Comparison of ENCODE assay signal across 8 mouse cellular contexts in genomic region chr3:117360528-117360927, GRCm38 (mm10). TPM values are rescaled to one million over a fixed set of nuclear protein-coding genes. Genes with fewer than 3 reads are reported as not detected.
DNase-seq lines count a peak whose midpoint lies in the region; ATAC-seq and TF ChIP-seq lines count a peak whose summit lies in the region.

Gene Plppr4, minus strand, starts transcription at chr3:117360876.

- no peak for TF ChIP-seq EP300 in stomach, postnatal 0 days (optimal IDR thresholded peaks at IDR 0.05)

- H3K4me2 ChIP-seq in lung, embryonic 15.5 days = peak within 1 kb of the TSS; percentile 84
- peak within 1 kb of the TSS; percentile 81 for H3K4me2 ChIP-seq in forebrain, embryonic 12.5 days
- peak within 1 kb of the TSS; percentile 85 for H3K4me2 ChIP-seq in limb, embryonic 14.5 days (replicated peaks; ENCODE audit: low read depth, low read length, severe bottlenecking)
- peak within 1 kb of the TSS; percentile 69 for H3K4me2 ChIP-seq in stomach, postnatal 0 days (replicated peaks; ENCODE audit: low read depth)

- no peak for ATAC-seq in lung, embryonic 15.5 days (ENCODE audit: borderline replicate concordance, extremely low read depth, low FRiP score, low TSS enrichment)
- no peak for ATAC-seq in forebrain, embryonic 12.5 days (ENCODE audit: low FRiP score)
- no peak; the same call in 1 of the 2 replicates for ATAC-seq in limb, embryonic 14.5 days (ENCODE audit: low FRiP score, low read depth)
- ATAC-seq in stomach, postnatal 0 days (ENCODE audit: low FRiP score, low TSS enrichment) = no peak

- H3K4me3 ChIP-seq in lung, embryonic 15.5 days = peak within 1 kb of the TSS; percentile 39
- peak within 1 kb of the TSS; percentile 55 for H3K4me3 ChIP-seq in forebrain, embryonic 12.5 days (replicated peaks)
- H3K4me3 ChIP-seq in kidney, adult 2 months (ENCODE audit: insufficient read depth, low read depth, low read length) = peak within 1 kb of the TSS; percentile 37
- peak within 1 kb of the TSS; percentile 45 for H3K4me3 ChIP-seq in limb, embryonic 14.5 days (replicated peaks; ENCODE audit: low read length)
- H3K4me3 ChIP-seq in stomach, postnatal 0 days (ENCODE audit: low read depth, low read length) = peak within 1 kb of the TSS; percentile 44

- no peak for DNase-seq in lung, adult 18-20 months
- peak; percentile 48 for DNase-seq in kidney, adult 2 months
- no peak for DNase-seq in limb, embryonic 14.5 days (ENCODE audit: low spot score)
- no peak for DNase-seq in stomach, postnatal 0 days (ENCODE audit: low spot score)
- DNase-seq in frontal cortex, postnatal 10 days (ENCODE audit: low spot score in 2 of 2) = no peak
- no peak for DNase-seq in cerebellum, adult 11-12 months

- H3K27ac ChIP-seq in lung, embryonic 15.5 days = no peak within 1 kb of the TSS
- no peak within 1 kb of the TSS for H3K27ac ChIP-seq in forebrain, embryonic 12.5 days
- peak within 1 kb of the TSS; percentile 49; the same call in 1 of the 2 replicates for H3K27ac ChIP-seq in kidney, adult 2 months (ENCODE audit: insufficient read depth, low read depth, low read length)
- H3K27ac ChIP-seq in limb, embryonic 14.5 days (replicated peaks; ENCODE audit: low read depth, low read length) = no peak within 1 kb of the TSS
- H3K27ac ChIP-seq in stomach, postnatal 0 days (replicated peaks) = no peak within 1 kb of the TSS

- no peak for TF ChIP-seq CTCF in kidney, adult 2 months (conservative IDR thresholded peaks at IDR 0.05; ENCODE audit: insufficient read depth, insufficient read length, low read depth, low read length)
- no peak for TF ChIP-seq CTCF in stomach, postnatal 0 days (IDR thresholded peaks at IDR 0.05; ENCODE audit: low read depth)

- no peak within 1 kb of the TSS for H3K9ac ChIP-seq in lung, embryonic 15.5 days
- peak within 1 kb of the TSS; percentile 55 for H3K9ac ChIP-seq in forebrain, embryonic 12.5 days
- H3K9ac ChIP-seq in limb, embryonic 14.5 days (ENCODE audit: low read depth, low read length, severe bottlenecking) = peak within 1 kb of the TSS; percentile 48
- H3K9ac ChIP-seq in stomach, postnatal 0 days (ENCODE audit: low read length) = peak within 1 kb of the TSS; percentile 50

- H3K27me3 ChIP-seq in lung, embryonic 15.5 days = peaks cover 8% of the 10 kb centered on the region; the same call in 1 of the 2 replicates
- H3K27me3 ChIP-seq in forebrain, embryonic 12.5 days = peaks cover 17% of the 10 kb centered on the region
- H3K27me3 ChIP-seq in kidney, adult 2 months (replicated peaks; ENCODE audit: control insufficient read depth, insufficient read depth, low read length) = no peaks in the 10 kb centered on the region
- no peaks in the 10 kb centered on the region for H3K27me3 ChIP-seq in limb, embryonic 14.5 days (ENCODE audit: control insufficient read depth, insufficient read depth, low read length)
- no peaks in the 10 kb centered on the region for H3K27me3 ChIP-seq in stomach, postnatal 0 days (ENCODE audit: control insufficient read depth, insufficient read depth, low read length)

- WGBS in lung, embryonic 15.5 days = 35% methylated on average over 5 of the region's 5 CpGs
- 36% methylated on average over 5 of the region's 5 CpGs for WGBS in forebrain, embryonic 12.5 days
- WGBS in kidney, adult 2 months = 27% methylated on average over 5 of the region's 5 CpGs
- WGBS in limb, embryonic 14.5 days = 37% methylated on average over 5 of the region's 5 CpGs
- WGBS in stomach, postnatal 0 days = 44% methylated on average over 5 of the region's 5 CpGs

- peaks cover 9% of the 10 kb centered on the region; the same call in 1 of the 2 replicates for H3K4me1 ChIP-seq in lung, embryonic 15.5 days
- peaks cover 12% of the 10 kb centered on the region; the same call in 1 of the 2 replicates for H3K4me1 ChIP-seq in forebrain, embryonic 12.5 days
- no peaks in the 10 kb centered on the region; the same call in 1 of the 2 replicates for H3K4me1 ChIP-seq in kidney, adult 2 months (ENCODE audit: control insufficient read depth, insufficient read depth, low read length)
- peaks cover 6% of the 10 kb centered on the region; the same call in 1 of the 2 replicates for H3K4me1 ChIP-seq in limb, embryonic 14.5 days (ENCODE audit: control insufficient read depth, insufficient read depth, low read length)
- no peaks in the 10 kb centered on the region for H3K4me1 ChIP-seq in stomach, postnatal 0 days (replicated peaks; ENCODE audit: control insufficient read depth, insufficient read depth)

- no peak for TF ChIP-seq POLR2A in kidney, adult 2 months (IDR thresholded peaks at IDR 0.05; ENCODE audit: low read depth, low read length)
- no peak for TF ChIP-seq POLR2A in limb, embryonic 14.5 days (IDR thresholded peaks at IDR 0.05; ENCODE audit: borderline replicate concordance, extremely low read depth, insufficient read depth, insufficient read length)

- H3K9me3 ChIP-seq in lung, embryonic 15.5 days = no peaks in the 10 kb centered on the region
- H3K9me3 ChIP-seq in forebrain, embryonic 12.5 days = no peaks in the 10 kb centered on the region
- H3K9me3 ChIP-seq in limb, embryonic 14.5 days (ENCODE audit: control insufficient read depth, low read length) = no peaks in the 10 kb centered on the region
- H3K9me3 ChIP-seq in stomach, postnatal 0 days (ENCODE audit: control insufficient read depth, low read length) = no peaks in the 10 kb centered on the region

- no peaks in the 10 kb centered on the region for H3K36me3 ChIP-seq in lung, embryonic 15.5 days
- H3K36me3 ChIP-seq in forebrain, embryonic 12.5 days (replicated peaks) = no peaks in the 10 kb centered on the region
- H3K36me3 ChIP-seq in kidney, adult 2 months (ENCODE audit: control insufficient read depth, insufficient read depth, low read length) = no peaks in the 10 kb centered on the region
- no peaks in the 10 kb centered on the region for H3K36me3 ChIP-seq in limb, embryonic 14.5 days (ENCODE audit: control insufficient read depth, insufficient read depth, low read length)
- H3K36me3 ChIP-seq in stomach, postnatal 0 days (ENCODE audit: control insufficient read depth, insufficient read depth, low read length) = no peaks in the 10 kb centered on the region

RNA-seq across cellular contexts. Expression of gene Plppr4, which starts in this region (rescaled TPM):
- polyA plus RNA-seq in lung, embryonic 15.5 days (2015; fragmentation: Nextera tagmentation; extraction: Ambion mirVana) = 0.29 and 0.54 TPM in 2 replicates
- 1.3 and 1.7 TPM in 2 replicates for polyA plus RNA-seq in forebrain, embryonic 12.5 days (2016; fragmentation: Nextera tagmentation; extraction: Ambion mirVana)
- polyA plus RNA-seq in kidney, adult 2 months (2012; rRNA removed) = 3.3 and 5.8 TPM in 2 replicates
- polyA plus RNA-seq in limb, embryonic 14.5 days (2012; rRNA removed) = 0.43 and 0.53 TPM in 2 replicates
- polyA plus RNA-seq in limb, embryonic 14.5 days (2014; fragmentation: Nextera tagmentation; extraction: Ambion mirVana) = 0.46 and 0.67 TPM in 2 replicates
- polyA plus RNA-seq in stomach, postnatal 0 days (2015; fragmentation: Nextera tagmentation; extraction: Ambion mirVana) = 0.71 and 0.87 TPM in 2 replicates
